Mouse (Mus musculus): ENCODE data around the gene Tjp3.

Gene Tjp3

DNA sequence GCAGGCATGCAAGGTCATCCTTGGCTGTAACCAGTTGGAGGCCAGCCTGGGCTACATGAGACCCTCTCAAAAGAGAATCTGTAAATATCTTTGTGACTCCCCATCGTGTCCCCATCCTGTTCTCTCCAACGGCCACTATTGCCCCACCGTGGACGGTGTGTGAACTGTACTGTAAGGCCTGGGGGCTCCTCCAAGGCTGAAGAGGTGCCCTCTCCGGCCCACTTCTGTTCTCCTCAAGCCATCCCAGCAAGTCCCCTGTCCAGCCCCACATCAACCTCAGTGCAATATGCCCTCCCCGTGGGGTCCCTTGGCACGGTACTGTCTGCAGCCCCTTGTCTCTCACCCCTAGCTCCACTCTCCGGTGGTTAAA is 27.9 kb upstream of the Tjp3 start:
- peak in 1 of 2 experiments; percentile 53 for DNase-seq

DNA sequence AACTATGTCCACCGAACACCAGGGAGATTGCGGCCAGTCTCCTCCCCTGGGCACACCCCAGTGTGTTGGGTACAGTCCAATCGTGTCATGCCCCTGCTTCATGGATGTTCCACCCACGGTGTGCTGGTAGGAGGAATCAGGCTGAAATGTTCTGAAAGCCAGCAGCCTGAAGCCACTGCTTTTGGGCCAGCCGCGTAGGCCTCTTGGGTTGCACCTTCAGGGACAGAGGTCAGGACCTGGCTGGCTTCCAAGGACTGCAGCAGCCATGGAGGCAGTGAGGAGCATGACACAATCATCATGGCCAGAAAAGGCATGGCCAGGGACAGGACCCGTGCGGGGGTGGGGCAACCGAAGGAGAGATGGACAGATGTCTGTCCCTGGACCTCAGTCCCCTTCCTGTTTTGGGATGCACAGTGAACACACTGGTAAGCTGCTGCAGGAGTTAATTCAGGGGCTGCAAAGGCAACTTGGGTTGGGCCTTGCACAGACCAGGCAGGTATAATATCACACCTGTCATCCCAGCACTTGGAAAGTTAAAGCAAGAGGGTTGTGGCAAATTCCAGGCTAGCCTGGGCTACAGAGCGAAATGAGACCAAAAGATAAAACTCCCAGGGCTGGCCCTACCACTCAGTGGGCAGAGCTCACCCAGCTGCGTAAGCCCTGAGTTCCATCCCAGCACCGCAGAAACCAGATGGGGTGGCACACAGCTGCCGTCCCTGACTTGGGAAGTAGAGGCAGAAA is 27.4 kb upstream of the Tjp3 start:
- DNase-seq, result peak; percentile 45 to 71

DNA sequence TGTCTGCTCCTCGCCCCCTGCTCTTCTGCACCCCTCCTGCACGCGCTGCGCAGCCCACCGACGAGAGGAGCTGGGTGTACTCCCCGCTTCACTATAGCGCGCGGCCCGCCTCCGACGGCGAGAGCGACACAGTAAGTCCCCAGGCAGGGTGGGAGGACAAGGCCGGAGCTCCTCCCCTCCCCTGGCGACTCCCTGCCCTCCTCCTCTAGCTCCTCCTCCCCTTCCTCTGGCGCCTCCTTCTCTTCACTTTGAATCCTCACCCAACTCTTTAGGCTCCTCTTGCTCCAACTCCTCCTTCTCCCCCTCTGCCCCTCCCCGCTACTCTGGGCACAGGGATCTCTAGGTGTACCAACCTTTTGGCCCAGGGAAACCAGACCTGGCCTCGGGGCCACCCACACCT is 25.9 kb upstream of the Tjp3 start:
- DNase-seq, result peak; percentile 43 to 46

DNA sequence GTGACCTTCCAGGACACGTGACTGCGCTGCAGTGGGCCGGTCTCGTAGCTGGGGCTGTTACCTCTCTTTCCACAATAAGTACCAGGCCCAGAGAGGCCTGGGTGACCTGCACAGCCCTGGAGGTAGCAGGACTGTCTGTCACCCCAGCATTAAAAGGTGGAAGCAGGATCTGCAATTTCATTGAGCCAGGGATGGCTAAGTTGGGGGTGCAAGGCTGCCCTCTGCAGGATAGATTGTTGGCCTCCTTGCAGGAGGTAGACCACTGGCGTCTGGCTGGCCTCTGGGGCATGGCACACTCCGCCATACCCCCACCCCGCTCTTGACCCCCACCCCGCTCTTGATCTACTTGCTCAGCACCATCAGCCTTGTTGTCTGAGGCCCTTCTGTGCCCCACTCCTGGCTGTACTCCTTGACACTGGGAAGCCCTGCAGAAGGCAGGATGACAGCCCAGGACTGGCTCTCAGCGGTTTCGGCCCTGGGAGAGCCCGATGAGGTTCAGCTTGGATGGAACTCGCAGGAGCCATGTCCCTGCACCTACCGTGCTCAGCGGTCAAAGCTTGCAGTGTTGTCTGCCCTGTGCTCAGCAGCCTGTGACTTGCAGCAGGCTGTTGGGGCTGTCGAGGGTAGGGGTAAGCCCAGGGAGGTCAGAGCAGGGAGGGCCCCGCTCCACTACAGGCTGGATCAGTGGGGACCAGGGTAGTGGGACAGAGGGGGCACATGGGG is 25.1 kb upstream of the Tjp3 start:
- DNase-seq, result peak; percentile 52 to 63

DNA sequence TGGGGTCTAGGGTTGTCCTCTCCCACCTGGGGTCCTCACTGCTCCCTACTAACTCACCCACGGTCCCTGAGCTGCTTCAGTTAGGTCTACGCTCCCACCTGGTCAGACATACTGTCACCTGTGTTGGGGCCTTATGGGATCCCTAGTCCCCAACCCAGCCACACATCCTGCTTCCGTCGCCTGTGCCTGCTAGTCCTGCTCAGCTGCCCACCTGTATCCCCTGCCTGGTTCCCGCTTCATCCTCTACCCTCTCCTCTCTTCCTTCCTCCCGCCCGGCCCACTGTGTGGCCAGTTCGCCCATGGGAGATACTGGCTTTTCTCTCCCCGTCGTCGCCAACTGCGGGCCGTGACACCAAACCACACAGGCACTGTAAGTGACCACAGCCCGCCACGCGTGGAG is 24.2 kb upstream of the Tjp3 start:
- DNase-seq, result no peak

DNA sequence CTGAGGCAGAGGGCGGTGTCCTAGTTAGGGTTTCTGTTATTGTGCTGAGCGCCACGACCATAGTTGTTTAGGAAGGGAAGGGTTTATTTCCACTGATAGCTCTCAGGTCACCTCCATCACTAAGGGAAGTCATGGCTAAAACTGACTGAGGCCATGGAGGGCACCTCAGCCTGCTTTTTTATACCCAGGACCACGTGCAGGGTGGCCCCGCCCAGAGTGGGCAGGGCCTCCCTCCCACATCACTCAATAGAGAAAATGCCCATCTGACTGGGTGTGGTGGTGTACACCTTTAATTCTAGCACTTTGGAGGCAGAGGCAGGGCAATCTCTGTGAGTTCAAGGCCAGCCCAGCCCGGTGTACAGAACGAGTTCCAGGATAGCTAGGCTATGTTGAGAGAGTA is 22.8 kb upstream of the Tjp3 start:
- DNase-seq, result peak in 1 of 2 experiments; percentile 27

- DNase-seq, result peak; percentile 25 to 55
These were observed 22.2 kb upstream of the Tjp3 start for GRCm38 (mm10) chr10:81313581-81313980.

DNA sequence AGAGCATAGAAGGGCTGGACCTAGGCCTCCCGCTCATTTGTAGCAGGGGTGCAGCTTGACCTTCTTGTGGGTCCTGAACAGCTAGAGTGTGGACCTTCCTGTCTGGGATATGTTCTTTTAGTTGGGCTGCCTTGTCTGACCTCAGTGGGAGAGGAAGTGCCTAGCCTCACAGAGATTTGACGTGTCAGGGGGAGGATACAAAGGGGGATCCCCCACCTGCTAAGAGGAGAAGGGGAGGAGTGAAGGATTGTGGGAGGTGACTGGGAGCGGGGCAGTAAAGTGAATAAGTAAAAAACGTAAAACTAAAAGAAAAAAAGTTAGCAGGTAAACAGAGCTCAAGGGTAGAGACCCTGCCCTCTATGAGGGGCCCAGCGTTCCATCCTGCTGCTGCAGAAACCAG is 18.2 kb upstream of the Tjp3 start:
- DNase-seq, result no peak

GRCm38 (mm10) chr10:81306837-81307682 is 15.7 kb upstream of the Tjp3 start:
- no peak for DNase-seq

DNA sequence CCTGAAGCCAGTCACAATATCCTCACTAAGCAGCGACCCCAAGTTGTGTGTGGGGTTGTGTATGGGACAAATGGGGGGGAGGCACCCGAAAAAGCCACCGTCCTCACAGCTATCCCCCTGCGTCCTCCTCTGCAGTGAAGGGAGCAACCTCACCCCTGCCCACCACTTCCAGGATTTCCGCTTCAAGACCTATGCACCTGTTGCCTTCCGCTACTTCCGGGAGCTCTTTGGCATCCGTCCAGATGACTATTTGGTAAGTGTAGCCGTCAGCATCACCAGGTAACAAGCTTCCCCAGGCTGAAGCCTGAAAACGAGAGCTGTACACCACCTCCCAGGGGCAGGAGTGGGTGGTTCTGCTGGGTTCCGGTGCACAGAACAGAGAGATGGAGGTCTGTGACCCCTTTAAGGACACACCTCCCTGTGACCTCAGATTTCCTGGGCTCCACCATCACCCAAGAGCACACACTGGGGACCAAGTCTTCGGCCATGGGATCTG is 14.8 kb upstream of the Tjp3 start:
- DNase-seq, result no peak

DNA sequence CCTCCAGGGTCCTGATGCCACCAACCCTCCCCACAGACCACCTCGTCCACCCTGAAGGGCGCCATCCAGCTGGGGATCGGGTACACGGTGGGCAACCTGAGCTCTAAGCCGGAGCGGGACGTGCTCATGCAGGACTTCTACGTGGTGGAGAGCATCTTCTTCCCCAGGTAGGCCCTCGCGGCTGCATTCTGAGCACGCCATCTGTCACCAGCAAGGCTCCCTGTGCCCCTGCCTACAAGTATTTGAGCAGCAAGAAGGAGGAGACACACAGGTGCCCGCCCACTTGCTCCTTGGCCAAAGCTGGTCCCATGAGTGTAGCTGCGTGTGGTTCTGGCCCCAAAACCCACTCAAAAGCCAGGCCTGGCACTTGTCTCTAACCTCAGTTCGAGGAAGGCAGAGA is 14.3 kb upstream of the Tjp3 start:
- peak; percentile 74 to 78 for DNase-seq

DNA sequence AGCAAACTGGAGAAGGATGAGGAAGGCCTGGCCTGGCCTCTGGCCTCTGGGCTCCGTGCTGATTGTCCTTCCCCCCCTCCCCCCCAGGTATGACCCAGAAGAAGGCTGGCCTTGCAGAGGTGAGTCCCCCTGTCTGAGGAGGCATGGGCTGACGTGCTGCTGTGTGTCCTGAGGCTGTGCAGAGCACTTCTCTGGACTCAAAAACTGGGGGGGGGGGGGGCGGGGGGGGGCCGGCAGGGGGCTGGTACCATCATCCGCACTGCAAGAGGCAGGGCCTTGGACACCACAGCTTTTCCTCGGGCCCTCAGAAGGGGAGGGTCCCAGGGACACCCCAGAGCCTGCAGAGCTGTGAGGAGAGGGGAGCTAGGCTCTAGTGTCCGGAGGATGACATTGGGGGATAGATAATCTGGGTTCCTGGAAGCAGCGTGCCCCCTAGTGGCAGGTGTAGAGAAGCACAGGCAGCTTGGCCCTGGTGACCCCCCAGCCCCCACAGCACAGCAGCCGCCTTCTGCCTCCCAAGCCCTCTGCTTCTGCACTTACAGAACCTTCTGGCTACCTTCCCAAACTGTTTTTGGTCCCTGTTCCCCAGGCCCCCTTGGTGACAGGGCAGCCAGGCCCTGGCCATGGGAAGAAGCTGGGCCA is 13.3 kb upstream of the Tjp3 start:
- DNase-seq, result peak; percentile 78 to 83

- no peak for DNase-seq
These were observed 12.4 kb upstream of the Tjp3 start for GRCm38 (mm10) chr10:81303761-81304160.

- DNase-seq, result no peak
These were observed 11.9 kb upstream of the Tjp3 start for GRCm38 (mm10) chr10:81303258-81303657.

DNA sequence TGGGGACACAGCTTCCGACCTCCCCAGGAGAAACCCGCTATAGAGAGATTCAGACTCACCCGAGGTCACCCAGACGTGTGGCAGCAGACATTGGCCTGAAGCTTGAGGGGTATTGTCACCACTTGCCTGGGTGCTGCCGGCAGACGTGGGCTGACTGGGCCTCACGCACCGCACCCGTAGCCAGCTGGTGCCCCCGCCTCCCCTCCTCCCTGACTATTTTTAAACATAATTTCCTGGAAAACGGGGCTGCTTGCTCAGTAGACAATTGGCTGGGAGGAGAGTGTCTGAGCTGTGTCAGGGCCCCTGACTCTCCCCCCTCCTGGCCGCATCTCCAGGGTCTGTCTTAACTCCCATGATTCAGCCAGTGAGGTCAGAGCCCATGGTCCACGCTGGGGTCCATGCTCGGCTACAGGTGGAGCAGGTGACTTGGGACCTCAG is 11.4 kb upstream of the Tjp3 start:
- peak in 1 of 2 experiments; percentile 68 for DNase-seq

DNA sequence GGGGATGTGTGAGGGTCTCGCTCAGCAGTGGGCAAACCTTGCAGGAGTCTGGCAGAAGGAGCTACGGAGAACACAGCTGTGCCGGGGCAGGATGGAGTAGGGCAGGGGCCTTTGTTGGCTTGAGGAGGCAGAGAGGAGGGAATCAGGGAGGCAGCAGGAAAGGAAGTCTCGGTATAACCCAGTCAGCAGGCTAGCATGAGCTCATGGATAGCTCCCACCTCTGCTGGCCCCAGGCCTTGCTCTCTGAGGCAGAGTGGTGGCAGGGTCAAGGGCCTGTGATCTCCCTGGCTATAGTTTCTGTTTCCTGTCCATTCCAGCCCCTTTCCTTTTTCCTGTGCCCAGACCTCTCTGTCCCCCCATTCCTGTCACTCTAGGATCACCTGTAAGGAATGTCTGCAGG is 10.9 kb upstream of the Tjp3 start:
- peak; percentile 61 to 63 for DNase-seq

DNA sequence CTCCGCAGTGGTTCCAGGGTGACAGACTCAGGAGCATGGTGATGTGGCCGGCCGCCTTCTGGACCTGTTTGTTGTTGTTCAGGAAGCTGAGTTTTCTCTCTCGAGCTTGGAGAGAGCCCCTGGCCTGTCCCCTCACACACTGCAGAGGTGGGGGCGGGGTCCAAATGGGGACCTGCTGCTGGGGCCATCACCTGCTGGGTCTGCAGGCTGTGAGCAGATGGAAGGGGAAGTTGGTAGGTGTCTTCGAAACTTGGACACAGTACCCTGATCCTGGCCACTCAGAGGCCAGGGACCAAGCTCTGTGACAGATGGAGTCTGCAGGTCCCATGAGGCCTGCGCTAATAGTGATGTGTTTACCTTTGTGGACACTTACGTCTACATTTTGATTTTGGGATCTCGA is 9.9 kb upstream of the Tjp3 start:
- DNase-seq, result peak; percentile 85 to 87

DNA sequence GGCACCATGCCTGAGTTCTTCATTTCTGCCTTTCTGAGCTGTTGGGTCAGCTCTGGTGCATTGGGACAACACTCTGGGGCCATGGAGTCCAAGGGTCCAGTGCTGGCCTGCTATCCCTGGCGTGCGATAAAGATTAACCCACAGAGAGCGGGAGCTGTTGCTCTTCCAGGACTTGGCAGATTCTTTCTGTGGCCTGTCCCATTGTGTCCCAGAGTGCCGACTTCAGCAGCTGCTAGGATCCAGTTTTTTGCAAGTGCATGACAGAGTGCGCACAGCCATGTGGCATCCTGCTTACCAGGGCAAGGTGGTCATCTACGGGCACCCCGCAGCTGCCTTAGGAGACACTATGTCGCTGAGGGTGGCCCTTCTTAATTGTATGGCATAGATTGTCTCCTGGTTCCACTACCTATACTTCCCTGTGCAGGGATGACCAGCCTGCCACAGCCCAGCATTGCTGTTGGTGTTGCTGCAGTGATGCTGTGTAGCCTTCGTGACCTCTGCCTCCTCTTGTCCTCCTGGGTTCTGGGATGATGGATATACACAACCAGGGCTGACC is 9.0 kb upstream of the Tjp3 start:
- DNase-seq, result peak in 1 of 2 experiments; percentile 42

- DNase-seq, result peak; percentile 39 to 48
These were observed 8.4 kb upstream of the Tjp3 start for GRCm38 (mm10) chr10:81299585-81300351.

- peak in 1 of 2 experiments; percentile 32 for DNase-seq
These were observed 7.2 kb upstream of the Tjp3 start for GRCm38 (mm10) chr10:81298369-81299100.

DNA sequence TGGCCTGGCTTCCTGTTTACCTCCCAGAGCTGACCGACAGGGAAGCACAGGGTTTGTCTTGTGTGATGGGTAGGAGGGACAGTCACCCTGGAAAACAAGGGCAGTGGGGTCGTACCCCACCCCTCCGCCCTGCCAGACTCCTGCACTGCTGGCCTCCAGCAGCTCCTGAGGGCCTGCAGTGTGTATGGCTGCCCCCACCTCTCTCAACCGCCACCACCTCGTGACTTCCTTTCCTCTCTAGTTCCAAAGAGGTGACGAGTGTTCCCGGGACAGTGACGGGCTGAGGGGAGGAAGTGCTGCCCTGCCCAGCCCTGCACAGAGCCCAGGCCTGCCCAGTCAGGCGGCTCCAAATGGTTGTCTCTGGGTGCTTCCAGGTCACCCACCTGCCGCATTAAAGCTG is 6.5 kb upstream of the Tjp3 start:
- DNase-seq, result no peak

All from cerebellum, postnatal 25 days (tissue).